Mouse (Mus musculus) liver, embryonic 14.5 days (tissue): Measurements from ENCODE around the gene Hoxb5. TPM values are rescaled to one million over a fixed set of nuclear protein-coding genes. Genes with fewer than 3 reads are reported as not detected.

Source experiments
- ATAC-seq: fragments of 200-750 bp; cut with Nextera tagmentation; 2 replicates; pipeline ENCODE4 v1.8.0; 2017; ENCODE audit warnings: moderate number of reproducible peaks, mild to moderate bottlenecking, moderate library complexity; ENCODE audit not compliant: insufficient read depth
- DNase-seq, 3 experiments: peaks; one replicate each; pipeline ENCODE4 v3.0.0-alpha.2; 2012 to 2013; ENCODE audit warnings: low read depth in 3 of 3, low spot score in 3 of 3
- H3K27ac ChIP-seq: fragments of 300-500 bp; sonication (generic); 2 replicates; pipeline ENCODE4 v1.5.1; 2014; ENCODE audit warnings: moderate library complexity, mild to moderate bottlenecking, control low read depth, inconsistent platforms
- H3K27me3 ChIP-seq: fragments of 300-500 bp; sonication (generic); 2 replicates; pipeline ENCODE4 v1.6.1; 2014; ENCODE audit warnings: mild to moderate bottlenecking, low read length, moderate library complexity; ENCODE audit not compliant: control insufficient read depth, insufficient read depth
- H3K36me3 ChIP-seq: fragments of 300-500 bp; sonication (generic); replicated peaks from 2 replicates; pipeline ENCODE4 v1.6.1; 2014; ENCODE audit warnings: low read depth; ENCODE audit not compliant: control insufficient read depth, insufficient read depth
- H3K4me1 ChIP-seq, 2 experiments: fragments of 200-500 bp in 1 of 2; fragments of 300-500 bp in 1 of 2; sonication (generic) in 1 of 2; replicated peaks; 2 replicates each; pipeline ENCODE4 v1.6.1; 2012 to 2014; ENCODE audit warnings: antibody characterized with exemption in 1 of 2, inconsistent platforms in 1 of 2, low read length in 1 of 2; ENCODE audit not compliant: control insufficient read depth in 2 of 2, insufficient read depth in 2 of 2
- H3K4me2 ChIP-seq: fragments of 300-500 bp; sonication (generic); 2 replicates; pipeline ENCODE4 v1.6.1; 2014; ENCODE audit warnings: low read depth, mild to moderate bottlenecking, control low read depth, moderate library complexity
- H3K4me3 ChIP-seq, 2 experiments: fragments of 200-500 bp in 1 of 2; fragments of 300-500 bp in 1 of 2; sonication (generic) in 1 of 2; 2 replicates each; pipeline ENCODE4 v1.5.1; 2012 to 2014; ENCODE audit warnings: low read depth in 2 of 2, low read length in 2 of 2, mild to moderate bottlenecking in 2 of 2, control low read depth in 1 of 2, inconsistent platforms in 1 of 2, moderate library complexity in 1 of 2; ENCODE audit not compliant: insufficient read depth in 1 of 2
- H3K9ac ChIP-seq: fragments of 300-500 bp; sonication (generic); replicated peaks from 2 replicates; pipeline ENCODE4 v1.6.1; 2014; ENCODE audit warnings: mild to moderate bottlenecking, control low read depth, moderate library complexity
- H3K9me3 ChIP-seq: fragments of 300-500 bp; sonication (generic); 2 replicates; pipeline ENCODE4 v1.6.1; 2016; ENCODE audit warnings: low read length, mixed read lengths; ENCODE audit not compliant: control insufficient read depth
- CTCF ChIP-seq: IDR thresholded peaks from 2 replicates; pipeline ENCODE4 v1.5.1; 2016; ENCODE audit warnings: antibody characterized with exemption, low read depth, control low read depth
- EP300 ChIP-seq: IDR thresholded peaks from 2 replicates; pipeline ENCODE4 v1.6.1; 2016; ENCODE audit warnings: antibody characterized with exemption, low read depth
- WGBS: fragments of 180-500 bp; shearing (Covaris S2); extraction: QIAGEN DNeasy Blood & Tissue Kit; methylation state at CpG from one replicate; pipeline ENCODE4 v1.1.7; 2014; ENCODE audit not compliant: insufficient replicate concordance; 5-methylcytosine and 5-hydroxymethylcytosine counted together
- microRNA counts: library from miRNA; unstranded; fragments of <30 nt; microRNA quantifications from one replicate; lab custom pipeline; 2016
- microRNA-seq: library from miRNA; unstranded; fragments of <30 nt; microRNA quantifications from one replicate; pipeline ENCODE4, GENCODE M21; 2016
- polyA plus RNA-seq, 2 experiments: library from polyadenylated mRNA; depleted of rRNA in 1 of 2; stranded (reverse) in 1 of 2; unstranded in 1 of 2; fragments of >200 nt; fragmentation: Nextera tagmentation in 1 of 2; extraction: Ambion mirVana in 1 of 2; gene quantifications; 2 replicates each; pipeline versions ENCODE4 v1.2.1 to v1.2.3; 2012 to 2014

Gene Hoxb5
- polyA plus RNA-seq, 2 experiments = 0.06 to 0.23 TPM

- Histone ChIP-seq H3K27me3 (peaks cover 67% of the 10 kb centered on the region), H3K4me3 (peak overlapping the region; percentile 21 to 32), H3K36me3 (no peaks in the 10 kb centered on the region), H3K27ac (no peak overlapping the region), H3K9ac (no peak overlapping the region), H3K9me3 (no peaks in the 10 kb centered on the region), H3K4me1 (0 out of 4 replicates have a peak, but pooled peaks cover 0 to under 1% of the 10 kb centered on the region in 2 experiments), H3K4me2 (peak overlapping the region; percentile 31)
- no peak for ATAC-seq
- TF ChIP-seq EP300 = no peak
- no peak for TF ChIP-seq CTCF
- WGBS = 5% methylated on average over 14 of the region's 14 CpGs
- no peak for DNase-seq
Measured at GRCm38 (mm10) chr11:96353522-96353841, 50.3 kb downstream of the Hoxb5 start.

GRCm38 (mm10) chr11:96353939-96354338 lies 50.8 kb downstream of the Hoxb5 start:
- H3K4me1 ChIP-seq = no peaks in the 10 kb centered on the region
- DNase-seq (no peak), ATAC-seq (no peak)
- H3K27me3 ChIP-seq = peaks cover 63% of the 10 kb centered on the region
- H3K36me3 ChIP-seq = no peaks in the 10 kb centered on the region
- H3K9ac ChIP-seq = no peak overlapping the region
- H3K9me3 ChIP-seq = no peaks in the 10 kb centered on the region
- H3K27ac ChIP-seq = no peak overlapping the region
- TF ChIP-seq EP300 (no peak), CTCF (no peak)
- H3K4me2 ChIP-seq = peak overlapping the region; percentile 24; the same call in 1 of the 2 replicates
- 22% methylated on average over 8 of the region's 8 CpGs for WGBS
- peak overlapping the region in 1 of 2 experiments; percentile 14; a peak in 1 of 4 replicates for H3K4me3 ChIP-seq

- 2% methylated on average over 25 of the region's 25 CpGs for WGBS
Measured at GRCm38 (mm10) chr11:96354376-96354775, 51.2 kb downstream of the Hoxb5 start.

GRCm38 (mm10) chr11:96354801-96355311 lies 51.7 kb downstream of the Hoxb5 start:
- Histone ChIP-seq H3K27ac (no peak overlapping the region), H3K4me3 (no peak overlapping the region), H3K4me2 (no peak overlapping the region), H3K36me3 (no peaks in the 10 kb centered on the region), H3K27me3 (peaks cover 54% of the 10 kb centered on the region), H3K9me3 (no peaks in the 10 kb centered on the region), H3K9ac (no peak overlapping the region), H3K4me1 (no peaks in the 10 kb centered on the region)
- WGBS = 14% methylated on average over 9 of the region's 9 CpGs
- no peak for TF ChIP-seq EP300
- TF ChIP-seq CTCF = no peak
- no peak for ATAC-seq
- no peak for DNase-seq

More at GRCm38 (mm10) chr11:96354376-96354775, 51.2 kb downstream of the Hoxb5 start:
- Histone ChIP-seq H3K4me2 (peak overlapping the region; percentile 24; the same call in 1 of the 2 replicates), H3K9ac (no peak overlapping the region), H3K27ac (no peak overlapping the region), H3K36me3 (no peaks in the 10 kb centered on the region), H3K4me1 (no peaks in the 10 kb centered on the region), H3K9me3 (no peaks in the 10 kb centered on the region), H3K4me3 (no peak overlapping the region), H3K27me3 (peaks cover 59% of the 10 kb centered on the region)
- DNase-seq (no peak), ATAC-seq (no peak)
- no peak for TF ChIP-seq CTCF
- TF ChIP-seq EP300 = no peak

MicroRNAs within 50 kb of the gene (microRNA counts, 519-probe panel; counts per million panel counts)
- microRNA mmu-miR-10a (lab: Ali Mortazavi, UCI) = 3,705 counts per million, percentile 10 among the panel's probes with 10 or more counts
- 69.9 counts per million for microRNA mmu-miR-196a (lab: Ali Mortazavi, UCI)

Small RNA genes within 50 kb of the gene (microRNA-seq; reads per million reads assigned to microRNA genes)
- 4,699 reads per million, percentile 86 among the genes with 10 or more reads in this experiment for gene Mir10a
- not detected for gene Mir196a-1

Other genes with a start within 250 kb of the Hoxb5 start
- 11.8 and 15.7 TPM in 2 replicates for gene Ube2z, start 237.9 kb upstream of the Hoxb5 start, polyA plus RNA-seq (2012; rRNA removed)
- 10.7 and 11.5 TPM in 2 replicates for gene Ube2z, start 237.9 kb upstream of the Hoxb5 start, polyA plus RNA-seq (2014; fragmentation: Nextera tagmentation; extraction: Ambion mirVana)
- gene Atp5g1, start 227.7 kb upstream of the Hoxb5 start, polyA plus RNA-seq (2012; rRNA removed) = 213 and 233 TPM in 2 replicates
- gene Atp5g1, start 227.7 kb upstream of the Hoxb5 start, polyA plus RNA-seq (2014; fragmentation: Nextera tagmentation; extraction: Ambion mirVana) = 650 and 693 TPM in 2 replicates
- not detected in 2 replicates for gene Calcoco2, start 191.4 kb upstream of the Hoxb5 start, polyA plus RNA-seq (2012; rRNA removed)
- not detected in 2 replicates for gene Calcoco2, start 191.4 kb upstream of the Hoxb5 start, polyA plus RNA-seq (2014; fragmentation: Nextera tagmentation; extraction: Ambion mirVana)
- 0.05 TPM in 1 of 2 replicates, not detected in the other for gene Ttll6, start 169.6 kb upstream of the Hoxb5 start, polyA plus RNA-seq (2012; rRNA removed)
- not detected in 2 replicates for gene Ttll6, start 169.6 kb upstream of the Hoxb5 start, polyA plus RNA-seq (2014; fragmentation: Nextera tagmentation; extraction: Ambion mirVana)
- gene Hoxb13, start 109.0 kb upstream of the Hoxb5 start, polyA plus RNA-seq (2012; rRNA removed) = 0.08 TPM in 1 of 2 replicates, not detected in the other
- not detected in 2 replicates for gene Hoxb13, start 109.0 kb upstream of the Hoxb5 start, polyA plus RNA-seq (2014; fragmentation: Nextera tagmentation; extraction: Ambion mirVana)
- 0.01 and 0.03 TPM in 2 replicates for gene Hoxb9, start 31.9 kb upstream of the Hoxb5 start, polyA plus RNA-seq (2012; rRNA removed)
- not detected in 2 replicates for gene Hoxb9, start 31.9 kb upstream of the Hoxb5 start, polyA plus RNA-seq (2014; fragmentation: Nextera tagmentation; extraction: Ambion mirVana)
- gene Hoxb8, start 21.4 kb upstream of the Hoxb5 start, polyA plus RNA-seq (2012; rRNA removed) = 0.03 and 0.05 TPM in 2 replicates
- not detected in 2 replicates for gene Hoxb8, start 21.4 kb upstream of the Hoxb5 start, polyA plus RNA-seq (2014; fragmentation: Nextera tagmentation; extraction: Ambion mirVana)
- gene Hoxb7, start 16.7 kb upstream of the Hoxb5 start, polyA plus RNA-seq (2012; rRNA removed) = 0.02 and 0.06 TPM in 2 replicates
- 0.10 and 0.19 TPM in 2 replicates for gene Hoxb7, start 16.7 kb upstream of the Hoxb5 start, polyA plus RNA-seq (2014; fragmentation: Nextera tagmentation; extraction: Ambion mirVana)
- 0.02 and 0.13 TPM in 2 replicates for gene Hoxb6, start 10.9 kb upstream of the Hoxb5 start, polyA plus RNA-seq (2012; rRNA removed)
- gene Hoxb6, start 10.9 kb upstream of the Hoxb5 start, polyA plus RNA-seq (2014; fragmentation: Nextera tagmentation; extraction: Ambion mirVana) = not detected in 2 replicates
- gene Hoxb4, start 14.9 kb downstream of the Hoxb5 start, polyA plus RNA-seq (2012; rRNA removed) = 0.31 and 0.48 TPM in 2 replicates
- 0.06 and 0.09 TPM in 2 replicates for gene Hoxb4, start 14.9 kb downstream of the Hoxb5 start, polyA plus RNA-seq (2014; fragmentation: Nextera tagmentation; extraction: Ambion mirVana)
- gene Hoxb3, start 20.0 kb downstream of the Hoxb5 start, polyA plus RNA-seq (2012; rRNA removed) = 0.38 and 0.66 TPM in 2 replicates
- gene Hoxb3, start 20.0 kb downstream of the Hoxb5 start, polyA plus RNA-seq (2014; fragmentation: Nextera tagmentation; extraction: Ambion mirVana) = not detected in 2 replicates
- gene Hoxb2, start 47.2 kb downstream of the Hoxb5 start, polyA plus RNA-seq (2012; rRNA removed) = 1.1 TPM in 2 replicates
- 0.51 and 0.75 TPM in 2 replicates for gene Hoxb2, start 47.2 kb downstream of the Hoxb5 start, polyA plus RNA-seq (2014; fragmentation: Nextera tagmentation; extraction: Ambion mirVana)
- gene Hoxb1, start 62.4 kb downstream of the Hoxb5 start, polyA plus RNA-seq (2012; rRNA removed) = 0.02 TPM in 2 replicates
- gene Hoxb1, start 62.4 kb downstream of the Hoxb5 start, polyA plus RNA-seq (2014; fragmentation: Nextera tagmentation; extraction: Ambion mirVana) = not detected in 2 replicates
- 0.11 TPM in 1 of 2 replicates, not detected in the other for gene Skap1, start 161.3 kb downstream of the Hoxb5 start, polyA plus RNA-seq (2012; rRNA removed)
- 0.14 and 0.18 TPM in 2 replicates for gene Skap1, start 161.3 kb downstream of the Hoxb5 start, polyA plus RNA-seq (2014; fragmentation: Nextera tagmentation; extraction: Ambion mirVana)